Mouse (Mus musculus) lung, embryonic 16.5 days (tissue): ENCODE measurements around the gene Padi1. TPM values are rescaled to one million over a fixed set of nuclear protein-coding genes. Genes with fewer than 3 reads are reported as not detected.

Experiments used
- ATAC-seq: fragments of 200-750 bp; cut with Nextera tagmentation; 2 replicates; pipeline ENCODE4 v1.8.0; 2017; ENCODE audit warnings: low read depth, mild to moderate bottlenecking, moderate library complexity
- H3K27ac ChIP-seq: fragments of 300-500 bp; sonication (generic); 2 replicates; pipeline ENCODE4 v1.5.1; 2014; ENCODE audit warnings: mild to moderate bottlenecking, control low read depth, low read length
- H3K27me3 ChIP-seq: fragments of 300-500 bp; sonication (generic); 2 replicates; pipeline ENCODE4 v1.6.1; 2014; ENCODE audit warnings: low read depth, low read length, mixed read lengths; ENCODE audit not compliant: control insufficient read depth, insufficient read depth
- H3K36me3 ChIP-seq: fragments of 300-500 bp; sonication (generic); 2 replicates; pipeline ENCODE4 v1.6.1; 2014; ENCODE audit warnings: low read length; ENCODE audit not compliant: control insufficient read depth, insufficient read depth
- H3K4me1 ChIP-seq: fragments of 300-500 bp; sonication (generic); replicated peaks from 2 replicates; pipeline ENCODE4 v1.6.1; 2014; ENCODE audit warnings: low read length, mixed read lengths; ENCODE audit not compliant: control insufficient read depth, insufficient read depth
- H3K4me2 ChIP-seq: fragments of 300-500 bp; sonication (generic); 2 replicates; pipeline ENCODE4 v1.6.1; 2014; ENCODE audit warnings: low read depth, low read length, control low read depth
- H3K4me3 ChIP-seq: fragments of 300-500 bp; sonication (generic); 2 replicates; pipeline ENCODE4 v1.5.1; 2014; ENCODE audit warnings: mild to moderate bottlenecking, low read length, control low read depth
- H3K9ac ChIP-seq: fragments of 300-500 bp; sonication (generic); 2 replicates; pipeline ENCODE4 v1.6.1; 2014; ENCODE audit warnings: low read length, control low read depth
- H3K9me3 ChIP-seq: fragments of 300-500 bp; sonication (generic); 2 replicates; pipeline ENCODE4 v1.6.1; 2016; ENCODE audit warnings: low read length; ENCODE audit not compliant: control insufficient read depth
- WGBS: fragments of 180-500 bp; shearing (Covaris S2); extraction: QIAGEN DNeasy Blood & Tissue Kit; methylation state at CpG from one replicate; pipeline ENCODE4 v1.1.7; 2014; 5-methylcytosine and 5-hydroxymethylcytosine counted together
- polyA plus RNA-seq: library from polyadenylated mRNA; unstranded; fragments of >200 nt; fragmentation: Nextera tagmentation; extraction: Ambion mirVana; gene quantifications from 2 replicates; pipeline ENCODE4 v1.2.1, GENCODE M21; 2015

Padi1 gene
- polyA plus RNA-seq, 1 experiment from 2014 or later, result 0.21 TPM

- H3K4me2 ChIP-seq, result no peak overlapping the region
Observed at GRCm38 (mm10) chr4:140879739-140880138, 34.2 kb upstream of the Padi1 start.

GRCm38 (mm10) chr4:140879116-140879515 lies 33.5 kb upstream of the Padi1 start:
- H3K9ac ChIP-seq, result no peak overlapping the region
- H3K36me3 ChIP-seq, result no peaks in the 10 kb centered on the region
- H3K9me3 ChIP-seq, result no peaks in the 10 kb centered on the region
- H3K27me3 ChIP-seq, result no peaks in the 10 kb centered on the region
- H3K27ac ChIP-seq, result no peak overlapping the region
- no peak for ATAC-seq
- no peaks in the 10 kb centered on the region for H3K4me1 ChIP-seq
- WGBS, result 87% methylated on average over 6 of the region's 6 CpGs
- H3K4me2 ChIP-seq, result no peak overlapping the region
- H3K4me3 ChIP-seq, result no peak overlapping the region

More at GRCm38 (mm10) chr4:140879739-140880138, 34.2 kb upstream of the Padi1 start:
- no peak for ATAC-seq
- no peak overlapping the region for H3K9ac ChIP-seq
- no peaks in the 10 kb centered on the region for H3K27me3 ChIP-seq
- no peaks in the 10 kb centered on the region for H3K4me1 ChIP-seq
- H3K27ac ChIP-seq, result no peak overlapping the region
- no peaks in the 10 kb centered on the region for H3K36me3 ChIP-seq
- WGBS, result 71% methylated on average over 4 of the region's 4 CpGs
- H3K9me3 ChIP-seq, result no peaks in the 10 kb centered on the region
- no peak overlapping the region for H3K4me3 ChIP-seq

- H3K9ac ChIP-seq, result no peak overlapping the region
- no peak overlapping the region for H3K4me2 ChIP-seq
- no peaks in the 10 kb centered on the region for H3K9me3 ChIP-seq
- no peak for ATAC-seq
- no peaks in the 10 kb centered on the region for H3K27me3 ChIP-seq
- H3K4me3 ChIP-seq, result no peak overlapping the region
- no peaks in the 10 kb centered on the region for H3K4me1 ChIP-seq
- no peak overlapping the region for H3K27ac ChIP-seq
- no peaks in the 10 kb centered on the region for H3K36me3 ChIP-seq
- 91% methylated on average over 9 of the region's 9 CpGs for WGBS
Observed at GRCm38 (mm10) chr4:140878655-140879054, 33.1 kb upstream of the Padi1 start.

DNA sequence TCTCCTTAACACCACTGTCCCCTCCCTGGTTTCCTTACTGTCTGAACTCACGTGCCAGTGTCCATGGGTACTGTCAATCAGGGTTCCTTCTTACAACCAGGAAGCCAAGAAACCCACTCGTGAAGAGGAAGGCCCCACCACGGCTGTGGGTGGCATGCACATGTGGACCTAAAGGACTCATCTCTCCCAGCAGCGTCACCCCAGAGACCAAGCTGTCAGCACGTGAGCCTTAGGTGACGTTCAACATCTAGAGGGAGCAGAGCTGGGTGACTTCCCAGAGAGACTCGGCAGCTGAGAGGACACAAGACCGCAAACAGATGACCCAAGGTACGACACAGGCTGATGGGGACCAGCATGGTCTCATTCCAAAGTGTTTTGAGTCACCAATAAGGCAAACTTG lies 31.9 kb upstream of the Padi1 start:
- Histone ChIP-seq H3K9me3 (peaks cover 5% of the 10 kb centered on the region; the same call in 1 of the 2 replicates), H3K4me1 (no peaks in the 10 kb centered on the region; the same call in 1 of the 2 replicates), H3K9ac (no peak overlapping the region), H3K36me3 (no peaks in the 10 kb centered on the region), H3K4me3 (no peak overlapping the region), H3K27me3 (no peaks in the 10 kb centered on the region), H3K4me2 (no peak overlapping the region), H3K27ac (no peak overlapping the region)
- ATAC-seq, result no peak
- whole genome bisulfite sequencing, result 75% methylated on average over 9 of the region's 9 CpGs

- H3K4me2 ChIP-seq, result no peak overlapping the region
- 50% methylated on average over 6 of the region's 6 CpGs for WGBS
- H3K36me3 ChIP-seq, result no peaks in the 10 kb centered on the region
- ATAC-seq, result no peak
- H3K9me3 ChIP-seq, result peaks cover 5% of the 10 kb centered on the region; the same call in 1 of the 2 replicates
- H3K9ac ChIP-seq, result no peak overlapping the region
- no peak overlapping the region for H3K27ac ChIP-seq
- H3K4me1 ChIP-seq, result no peaks in the 10 kb centered on the region; the same call in 1 of the 2 replicates
- H3K27me3 ChIP-seq, result no peaks in the 10 kb centered on the region
- no peak overlapping the region for H3K4me3 ChIP-seq
Observed at GRCm38 (mm10) chr4:140876681-140877080, 31.1 kb upstream of the Padi1 start.

DNA sequence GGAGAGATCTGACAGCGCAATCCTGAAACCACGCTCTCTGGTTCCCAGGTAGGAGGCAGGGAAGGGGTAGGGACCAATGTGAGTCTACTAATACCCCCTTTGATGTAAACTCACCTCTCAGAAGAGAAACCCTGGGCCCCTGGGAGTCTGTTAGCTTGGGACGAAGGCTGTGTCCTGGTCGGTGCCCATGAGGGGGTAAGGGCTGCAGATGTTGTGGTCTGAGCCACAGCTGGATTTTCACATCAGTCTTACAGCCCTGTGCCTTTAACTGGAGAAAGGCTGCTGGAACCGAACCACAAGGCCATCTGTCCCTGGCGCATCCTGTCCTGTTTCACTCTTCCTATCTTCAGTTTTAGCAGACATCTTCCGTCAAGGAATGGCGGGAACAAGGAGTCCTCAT lies 30.6 kb upstream of the Padi1 start:
- H3K4me2 ChIP-seq, result no peak overlapping the region
- H3K27ac ChIP-seq, result no peak overlapping the region
- H3K9ac ChIP-seq, result no peak overlapping the region
- no peak overlapping the region for H3K4me3 ChIP-seq
- no peaks in the 10 kb centered on the region; the same call in 1 of the 2 replicates for H3K4me1 ChIP-seq
- no peaks in the 10 kb centered on the region for H3K27me3 ChIP-seq
- no peaks in the 10 kb centered on the region for H3K36me3 ChIP-seq
- 81% methylated on average over 8 of the region's 8 CpGs for WGBS
- ATAC-seq, result no peak
- H3K9me3 ChIP-seq, result peaks cover 5% of the 10 kb centered on the region; the same call in 1 of the 2 replicates

DNA sequence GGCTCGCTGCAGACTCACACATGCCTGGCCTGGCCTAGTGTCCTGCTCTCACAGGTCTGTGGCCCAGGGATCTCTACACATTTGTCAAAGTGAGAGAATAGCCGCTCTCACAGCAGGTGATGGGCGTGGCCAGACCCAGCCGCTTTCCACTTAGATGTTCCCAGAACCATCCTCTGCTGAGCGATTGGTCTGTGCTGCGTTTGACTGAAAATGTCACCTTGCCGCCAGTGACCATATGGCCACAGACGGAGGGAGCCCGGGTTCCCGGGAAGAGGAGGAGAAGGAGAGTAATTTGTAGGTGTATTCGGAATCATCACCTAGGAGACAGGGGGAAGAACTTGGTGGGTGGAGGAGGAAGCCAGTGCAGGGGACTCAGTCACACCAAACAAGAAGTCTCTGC lies 27.4 kb upstream of the Padi1 start:
- H3K27ac ChIP-seq, result no peak overlapping the region
- no peak for ATAC-seq
- peaks cover 5% of the 10 kb centered on the region; the same call in 1 of the 2 replicates for H3K4me1 ChIP-seq
- no peak overlapping the region for H3K9ac ChIP-seq
- peaks cover 5% of the 10 kb centered on the region; the same call in 1 of the 2 replicates for H3K9me3 ChIP-seq
- H3K4me3 ChIP-seq, result no peak overlapping the region
- 40% methylated on average over 11 of the region's 11 CpGs for whole genome bisulfite sequencing
- no peaks in the 10 kb centered on the region for H3K27me3 ChIP-seq
- H3K4me2 ChIP-seq, result no peak overlapping the region
- no peaks in the 10 kb centered on the region for H3K36me3 ChIP-seq

DNA sequence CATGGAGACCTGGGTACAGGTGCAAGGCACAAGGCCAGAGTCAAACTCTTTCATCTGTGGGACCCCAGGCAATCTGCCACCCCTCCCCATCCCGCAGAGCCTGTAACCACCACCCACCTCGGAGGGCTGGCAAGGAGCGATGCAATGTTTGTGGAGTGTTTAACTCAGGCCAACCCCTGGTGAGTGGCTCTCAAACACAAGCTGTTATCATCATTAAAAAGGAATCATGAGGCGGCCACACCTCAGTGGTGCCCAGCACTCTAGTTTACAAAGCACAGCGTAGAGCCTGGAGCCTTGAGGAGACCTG lies 27.1 kb upstream of the Padi1 start:
- ATAC-seq, result no peak
- peaks cover 5% of the 10 kb centered on the region; the same call in 1 of the 2 replicates for H3K4me1 ChIP-seq
- no peak overlapping the region for H3K9ac ChIP-seq
- H3K9me3 ChIP-seq, result peaks cover 5% of the 10 kb centered on the region; the same call in 1 of the 2 replicates
- no peaks in the 10 kb centered on the region for H3K36me3 ChIP-seq
- H3K27me3 ChIP-seq, result no peaks in the 10 kb centered on the region
- WGBS, result 43% methylated on average over 5 of the region's 5 CpGs
- H3K4me3 ChIP-seq, result no peak overlapping the region
- no peak overlapping the region for H3K27ac ChIP-seq
- no peak overlapping the region for H3K4me2 ChIP-seq

GRCm38 (mm10) chr4:140871851-140872685 lies 26.5 kb upstream of the Padi1 start:
- no peak overlapping the region for H3K4me2 ChIP-seq
- WGBS, result 67% methylated on average over 8 of the region's 8 CpGs
- H3K4me3 ChIP-seq, result no peak overlapping the region
- H3K9me3 ChIP-seq, result peaks cover 5% of the 10 kb centered on the region; the same call in 1 of the 2 replicates
- H3K27ac ChIP-seq, result no peak overlapping the region
- no peaks in the 10 kb centered on the region for H3K36me3 ChIP-seq
- no peak for ATAC-seq
- peaks cover 5% of the 10 kb centered on the region; the same call in 1 of the 2 replicates for H3K4me1 ChIP-seq
- no peak overlapping the region for H3K9ac ChIP-seq
- H3K27me3 ChIP-seq, result no peaks in the 10 kb centered on the region
